Mouse (Mus musculus): ENCODE results near the gene Gm45717. TPM values are rescaled to one million over a fixed set of nuclear protein-coding genes. Genes with fewer than 3 reads are reported as not detected.

The Gm45717 gene
- polyA plus RNA-seq, 1 experiment = 1.1 TPM

DNA sequence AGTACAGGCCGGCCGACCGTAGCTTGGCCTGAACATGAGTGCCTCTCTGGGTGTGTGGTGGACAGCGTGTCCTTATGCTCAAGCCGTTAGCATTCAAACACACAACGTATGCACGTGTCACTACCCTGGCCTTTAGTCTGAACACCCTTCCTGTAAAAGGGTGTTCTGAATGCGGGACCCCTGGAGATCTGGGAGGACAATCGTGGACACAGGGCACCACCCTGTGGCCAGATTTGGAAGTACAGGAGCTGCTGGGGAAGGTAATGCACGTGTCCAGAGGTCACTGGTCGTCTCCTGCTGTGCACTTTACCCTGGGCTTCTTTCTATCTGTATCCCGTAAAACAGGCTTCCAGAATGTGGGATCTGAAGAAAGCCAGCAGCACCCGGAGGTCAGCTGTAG lies 52.5 kb downstream of the Gm45717 start:
- Histone ChIP-seq H3K4me1 (ENCODE audit: control insufficient read depth, insufficient read depth, insufficient read length, low read length) (no peaks in the 10 kb centered on the region), H3K4me3 (ENCODE audit: low read depth, low read length) (no peak overlapping the region), H3K27ac (ENCODE audit: insufficient read depth, low read depth, low read length) (no peak overlapping the region), H3K27me3 (ENCODE audit: control insufficient read depth, insufficient read depth, low read length) (no peaks in the 10 kb centered on the region), H3K36me3 (ENCODE audit: control insufficient read depth, insufficient read depth, low read length) (peaks cover 6% of the 10 kb centered on the region)
- 26% methylated on average over 13 of the region's 13 CpGs for WGBS
- TF ChIP-seq POLR2A (IDR thresholded peaks at IDR 0.05; ENCODE audit: low read depth, low read length) (no peak), CTCF (IDR thresholded peaks at IDR 0.05; ENCODE audit: extremely low read depth, insufficient read length, insufficient replicate concordance, low read depth, low read length) (peak; percentile 97; the same call in 1 of the 2 replicates)

DNA sequence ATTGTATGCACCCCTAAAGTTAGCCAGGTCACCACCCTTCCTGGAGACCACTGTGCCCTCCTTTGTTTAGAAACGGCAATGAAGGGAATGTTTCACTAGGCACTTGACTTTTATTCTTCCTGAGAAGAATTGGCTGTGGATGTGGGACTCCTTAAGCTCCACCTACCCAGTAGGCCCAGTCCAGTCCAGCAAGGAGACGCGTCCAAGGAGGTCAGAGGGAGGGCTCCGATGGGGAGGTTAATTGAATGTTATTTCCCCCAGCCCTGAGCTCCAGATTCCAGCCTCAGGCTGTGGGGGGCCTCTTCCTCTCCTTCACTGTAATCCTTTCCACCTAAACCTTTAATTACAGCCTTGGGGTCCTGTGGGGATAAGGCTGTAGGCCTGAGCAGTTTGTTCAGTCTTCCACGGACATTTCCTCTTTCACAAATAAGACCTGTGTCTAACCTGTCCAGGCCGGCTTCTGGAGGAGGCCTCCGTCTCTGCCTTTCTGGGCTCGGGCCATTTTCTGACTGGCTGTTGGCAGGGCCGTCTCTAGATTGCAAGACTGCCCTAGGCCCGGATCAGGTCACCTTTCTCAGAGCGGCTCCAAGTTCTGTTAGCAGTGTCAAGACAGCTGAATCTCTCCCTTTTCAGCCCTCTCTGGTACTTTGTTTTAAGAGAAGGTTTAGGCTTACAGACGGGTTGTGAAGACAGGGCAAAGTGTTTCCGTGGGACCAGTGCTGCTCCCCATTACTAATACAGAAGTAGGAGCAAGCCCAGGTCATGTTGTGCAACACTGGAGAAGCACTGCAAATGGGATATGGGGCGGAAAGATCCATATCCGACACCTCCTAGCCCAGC lies 53.5 kb downstream of the Gm45717 start:
- no peaks in the 10 kb centered on the region for H3K4me1 ChIP-seq (ENCODE audit: control insufficient read depth, insufficient read depth, insufficient read length, low read length)
- no peak for TF ChIP-seq CTCF (IDR thresholded peaks at IDR 0.05; ENCODE audit: extremely low read depth, insufficient read length, insufficient replicate concordance, low read depth, low read length)
- no peak overlapping the region for H3K27ac ChIP-seq (ENCODE audit: insufficient read depth, low read depth, low read length)
- H3K4me3 ChIP-seq (ENCODE audit: low read depth, low read length) = no peak overlapping the region
- H3K36me3 ChIP-seq (ENCODE audit: control insufficient read depth, insufficient read depth, low read length) = peaks cover 14% of the 10 kb centered on the region
- H3K27me3 ChIP-seq (ENCODE audit: control insufficient read depth, insufficient read depth, low read length) = no peaks in the 10 kb centered on the region
- 90% methylated on average over 15 of the region's 15 CpGs for WGBS

DNA sequence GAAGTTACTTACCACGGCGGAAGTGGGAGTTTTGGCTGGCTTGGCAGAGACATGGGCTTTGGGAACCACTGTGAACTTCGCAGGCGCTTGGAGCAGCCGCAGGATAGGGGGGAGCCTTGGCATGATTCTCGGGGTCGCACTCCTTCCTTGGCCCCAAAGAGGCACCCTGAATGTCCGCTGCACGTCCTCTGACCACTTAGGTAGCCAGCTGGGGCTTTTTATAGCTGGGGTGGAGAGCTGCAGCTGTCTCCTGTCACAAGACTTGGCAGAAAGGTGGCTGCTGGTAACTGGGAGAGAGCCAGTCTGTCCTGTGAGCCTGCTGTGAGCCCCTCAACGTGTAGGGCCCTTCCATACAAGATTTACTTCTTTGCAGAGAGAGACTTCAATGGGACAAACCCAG lies 55.5 kb downstream of the Gm45717 start, which contains the start of gene Cox8b:
Gene Cox8b (minus strand): TSS at position 227 of the 400 bp plus-strand sequence.
- Histone ChIP-seq H3K27ac (ENCODE audit: insufficient read depth, low read depth, low read length) (no peak within 1 kb of the TSS), H3K27me3 (ENCODE audit: control insufficient read depth, insufficient read depth, low read length) (no peaks in the 10 kb centered on the region), H3K4me3 (ENCODE audit: low read depth, low read length) (no peak within 1 kb of the TSS), H3K4me1 (ENCODE audit: control insufficient read depth, insufficient read depth, insufficient read length, low read length) (no peaks in the 10 kb centered on the region), H3K36me3 (ENCODE audit: control insufficient read depth, insufficient read depth, low read length) (peaks cover 24% of the 10 kb centered on the region)
- TF ChIP-seq POLR2A (IDR thresholded peaks at IDR 0.05; ENCODE audit: low read depth, low read length) (no peak), CTCF (IDR thresholded peaks at IDR 0.05; ENCODE audit: extremely low read depth, insufficient read length, insufficient replicate concordance, low read depth, low read length) (no peak)
- WGBS = 68% methylated on average over 10 of the region's 10 CpGs

Other genes starting within 250 kb of the Gm45717 start
- gene Cyp2e1, start 192.2 kb downstream of the Gm45717 start, polyA plus RNA-seq (2012; rRNA removed) = 0.09 and 0.13 TPM in 2 replicates
- gene Syce1, start 168.1 kb downstream of the Gm45717 start, polyA plus RNA-seq (2012; rRNA removed) = not detected in 2 replicates
- gene Zfp941, start 133.8 kb downstream of the Gm45717 start, polyA plus RNA-seq (2012; rRNA removed) = not detected in 2 replicates
- 36.7 and 37.3 TPM in 2 replicates for gene Urah, start 120.9 kb downstream of the Gm45717 start, polyA plus RNA-seq (2012; rRNA removed)
- not detected in 2 replicates for gene Scgb1c1, start 110.4 kb downstream of the Gm45717 start, polyA plus RNA-seq (2012; rRNA removed)
- not detected in 2 replicates for gene Odf3, start 108.1 kb downstream of the Gm45717 start, polyA plus RNA-seq (2012; rRNA removed)
- gene Gm45785, start 99.6 kb downstream of the Gm45717 start, polyA plus RNA-seq (2012; rRNA removed) = not detected in 2 replicates
- gene Ric8a, start 99.0 kb downstream of the Gm45717 start, polyA plus RNA-seq (2012; rRNA removed) = 47.5 and 95.5 TPM in 2 replicates
- gene Bet1l, start 98.4 kb downstream of the Gm45717 start, polyA plus RNA-seq (2012; rRNA removed) = 10.4 and 17.1 TPM in 2 replicates
- gene Psmd13, start 74.0 kb downstream of the Gm45717 start, polyA plus RNA-seq (2012; rRNA removed) = 33.5 and 55.7 TPM in 2 replicates
- gene Sirt3, start 73.6 kb downstream of the Gm45717 start, polyA plus RNA-seq (2012; rRNA removed) = 13.6 and 20.4 TPM in 2 replicates
- 1.1 and 1.2 TPM in 2 replicates for gene Cox8b, start 55.5 kb downstream of the Gm45717 start, polyA plus RNA-seq (2012; rRNA removed)
- 45.0 and 110 TPM in 2 replicates for gene Nlrp6, start 35.0 kb downstream of the Gm45717 start, polyA plus RNA-seq (2012; rRNA removed)
- gene Pgghg, start 14.5 kb downstream of the Gm45717 start, polyA plus RNA-seq (2012; rRNA removed) = 10.8 and 15.1 TPM in 2 replicates
- 0.56 and 0.87 TPM in 2 replicates for gene Ifitm5, start 5.6 kb downstream of the Gm45717 start, polyA plus RNA-seq (2012; rRNA removed)
- gene Ifitm2, start 50 bp upstream of the Gm45717 start, polyA plus RNA-seq (2012; rRNA removed) = 263 and 363 TPM in 2 replicates
- gene Ifitm1, start 11.3 kb upstream of the Gm45717 start, polyA plus RNA-seq (2012; rRNA removed) = 107 and 120 TPM in 2 replicates
- 101 and 147 TPM in 2 replicates for gene Ifitm3, start 54.8 kb upstream of the Gm45717 start, polyA plus RNA-seq (2012; rRNA removed)
- 2.5 and 3.1 TPM in 2 replicates for gene Ifitm6, start 62.0 kb upstream of the Gm45717 start, polyA plus RNA-seq (2012; rRNA removed)
- not detected in 2 replicates for gene Gm17387, start 73.2 kb upstream of the Gm45717 start, polyA plus RNA-seq (2012; rRNA removed)
- 5.4 and 15.8 TPM in 2 replicates for gene B4galnt4, start 105.2 kb upstream of the Gm45717 start, polyA plus RNA-seq (2012; rRNA removed)
- gene Pkp3, start 122.3 kb upstream of the Gm45717 start, polyA plus RNA-seq (2012; rRNA removed) = 87.5 and 236 TPM in 2 replicates
- 19.8 and 38.3 TPM in 2 replicates for gene Sigirr, start 144.6 kb upstream of the Gm45717 start, polyA plus RNA-seq (2012; rRNA removed)
- 38.2 and 74.3 TPM in 2 replicates for gene Ano9, start 161.9 kb upstream of the Gm45717 start, polyA plus RNA-seq (2012; rRNA removed)
- gene Ptdss2, start 166.4 kb upstream of the Gm45717 start, polyA plus RNA-seq (2012; rRNA removed) = 17.5 and 26.3 TPM in 2 replicates
- gene Rnh1, start 216.9 kb upstream of the Gm45717 start, polyA plus RNA-seq (2012; rRNA removed) = 113 and 162 TPM in 2 replicates
- 49.1 and 67.1 TPM in 2 replicates for gene Hras, start 238.1 kb upstream of the Gm45717 start, polyA plus RNA-seq (2012; rRNA removed)
- gene Lrrc56, start 238.2 kb upstream of the Gm45717 start, polyA plus RNA-seq (2012; rRNA removed) = 4.0 and 7.4 TPM in 2 replicates

Measured in small intestine, adult 2 months (tissue).